Mouse (Mus musculus): ENCODE data around the gene H2-Ke6. TPM values are rescaled to one million over a fixed set of nuclear protein-coding genes. Genes with fewer than 3 reads are reported as not detected.

H2-Ke6 gene
- 100 to 1,000 TPM in 1 of 2 experiments, 10 to 100 TPM in 1; 98.1 to 100 TPM for total RNA-seq (2021)

DNA sequence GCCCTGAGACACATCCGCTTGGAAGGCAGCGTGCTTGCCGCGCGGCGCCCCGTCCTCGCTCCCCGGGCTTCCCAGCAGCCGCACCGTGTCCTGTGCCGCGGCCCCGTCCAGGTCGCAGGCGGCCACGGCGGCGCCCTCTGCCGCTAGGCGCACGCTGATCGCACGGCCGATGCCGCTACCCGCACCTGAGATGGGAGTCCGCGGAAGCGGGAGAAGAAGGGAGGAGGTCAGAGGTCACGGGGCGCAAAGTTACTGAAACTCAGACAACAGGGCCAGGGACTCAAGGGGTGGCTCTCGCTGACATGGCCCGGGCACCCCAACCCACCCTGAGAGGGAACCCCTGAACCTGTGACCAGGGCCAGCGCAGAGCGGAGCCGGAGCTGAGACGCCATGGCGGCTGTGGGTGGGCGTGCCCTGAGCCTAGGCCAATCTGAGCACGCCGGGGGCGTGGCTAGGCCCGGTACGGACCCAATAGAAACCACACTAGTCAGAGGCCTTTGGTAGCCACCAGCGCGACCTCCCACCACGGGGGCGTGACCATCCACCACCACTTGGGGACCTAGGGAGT is at the start of gene H2-Ke6:
H2-Ke6 (minus strand) TSS at position 405 of the 568 bp plus-strand sequence.
- intact Hi-C loops (cut with DNase I) = loop anchor here (5.0 kb wide), 1 partner anchor 90 kb away; the partner anchor contains the start of gene H2-DMa
- DNase-seq (ENCODE audit: low spot score) = peak; percentile 88

DNA sequence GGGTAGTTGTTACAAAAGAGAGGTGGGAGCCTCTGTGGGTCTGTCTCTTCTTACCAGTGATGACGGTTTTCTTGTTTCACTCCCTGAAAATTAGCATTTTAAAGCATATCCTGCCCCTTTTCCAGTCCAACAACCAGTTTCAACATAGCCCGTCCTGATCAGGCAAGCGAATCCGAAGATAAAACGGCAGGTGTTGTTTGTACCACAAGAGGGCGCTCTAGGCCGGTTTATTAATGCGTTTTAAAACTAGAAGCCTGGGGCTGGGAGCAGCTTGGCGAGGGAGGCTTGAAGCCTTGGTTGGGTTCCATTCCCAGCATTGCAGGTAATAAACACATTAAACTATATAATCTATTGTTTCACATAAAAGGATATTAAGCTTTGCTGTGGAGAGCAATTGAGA is 49.7 kb upstream of the H2-Ke6 start:
- DNase-seq (ENCODE audit: low spot score) = no peak
- intact Hi-C loops (cut with DNase I) = loop anchor here (2.0 to 5.0 kb wide), 2 partner anchors 91 to 160 kb away; partner anchors contain the start of gene H2-Ob

DNA sequence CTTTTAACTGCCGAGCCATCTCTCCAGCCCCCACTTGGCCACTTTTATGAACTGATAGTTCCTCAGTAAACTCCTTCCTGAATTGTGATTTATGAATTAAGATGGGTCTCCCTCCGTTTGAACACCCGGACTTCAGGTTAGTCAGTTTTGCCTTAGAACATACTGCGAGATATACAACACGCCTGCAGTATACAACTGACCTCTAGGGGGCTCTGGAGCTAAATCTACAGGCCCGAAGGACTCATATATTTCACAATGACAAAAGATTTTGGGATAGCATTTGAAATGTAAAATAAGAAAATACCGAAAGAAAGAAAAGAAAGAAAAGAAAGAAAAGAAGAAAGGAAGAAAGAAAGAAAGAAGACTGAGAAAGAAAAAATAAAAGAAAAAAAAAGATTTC is 47.4 kb upstream of the H2-Ke6 start:
- intact Hi-C loops (cut with DNase I) = loop anchor here (5.0 kb wide), 1 partner anchor 162 kb away; the partner anchor contains the start of gene H2-Ob
- no peak for DNase-seq (ENCODE audit: low spot score)

DNA sequence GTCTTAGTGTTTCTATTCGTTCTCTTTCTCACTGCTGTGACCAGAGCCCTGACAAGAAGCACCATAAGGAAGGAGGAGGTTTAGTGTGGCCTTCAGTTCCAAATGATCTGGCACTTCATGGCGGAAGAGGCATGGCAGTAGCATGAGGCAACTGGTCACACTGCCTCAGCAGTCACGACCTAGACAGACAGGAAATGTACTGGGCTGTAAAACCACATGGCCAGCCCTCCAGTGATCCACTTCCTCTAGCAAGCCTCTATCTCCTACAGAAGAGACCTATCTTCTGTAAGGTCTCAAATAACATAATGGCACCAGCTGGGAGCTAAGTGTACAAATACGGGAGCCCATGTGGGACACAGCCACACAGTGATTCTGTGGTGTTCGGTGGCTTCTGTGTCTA is 44.2 kb upstream of the H2-Ke6 start:
- intact Hi-C loops (cut with DNase I) = no loop called here
- no peak for DNase-seq (ENCODE audit: low spot score)

DNA sequence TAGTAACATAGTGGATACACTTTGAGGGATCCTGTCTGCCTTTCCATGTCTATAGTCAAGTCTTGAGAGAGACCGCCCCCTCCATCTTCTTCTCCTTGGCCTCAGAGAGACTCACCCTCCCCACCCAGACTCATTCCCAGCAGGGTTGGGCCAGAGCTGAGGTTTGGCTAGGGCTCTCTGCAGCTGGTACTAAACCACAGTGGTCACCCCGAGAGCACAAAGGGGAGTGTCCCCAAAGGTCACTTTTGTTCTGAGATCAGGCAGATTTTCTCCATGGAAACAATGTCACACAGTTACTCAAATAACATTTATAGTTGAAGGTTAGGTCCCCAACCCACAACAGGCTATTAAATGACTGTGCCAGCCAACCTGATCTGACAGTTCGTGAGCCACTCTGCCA is 41.0 kb upstream of the H2-Ke6 start:
- intact Hi-C loops (cut with DNase I) = no loop called here
- no peak for DNase-seq (ENCODE audit: low spot score)

DNA sequence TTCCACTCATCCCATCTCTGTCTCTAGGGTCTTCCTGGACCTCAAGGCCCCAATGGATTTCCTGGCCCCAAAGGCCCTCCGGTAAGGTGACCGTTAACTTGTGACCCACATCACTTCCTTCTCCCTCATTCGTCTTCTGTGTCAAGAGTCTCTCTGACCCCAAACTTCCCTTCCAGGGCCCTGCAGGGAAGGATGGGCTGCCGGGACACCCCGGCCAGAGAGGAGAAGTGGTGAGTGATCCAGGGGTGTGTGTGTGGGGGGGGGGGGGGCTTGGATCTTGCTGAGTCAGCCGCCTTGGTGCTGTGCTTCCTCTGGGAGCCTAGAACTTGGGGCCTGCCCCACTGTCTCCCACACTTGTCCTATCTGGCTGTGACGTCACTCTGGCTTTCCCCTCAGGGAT is 29.4 kb upstream of the H2-Ke6 start:
- intact Hi-C loops (cut with DNase I) = no loop called here
- no peak for DNase-seq (ENCODE audit: low spot score)

DNA sequence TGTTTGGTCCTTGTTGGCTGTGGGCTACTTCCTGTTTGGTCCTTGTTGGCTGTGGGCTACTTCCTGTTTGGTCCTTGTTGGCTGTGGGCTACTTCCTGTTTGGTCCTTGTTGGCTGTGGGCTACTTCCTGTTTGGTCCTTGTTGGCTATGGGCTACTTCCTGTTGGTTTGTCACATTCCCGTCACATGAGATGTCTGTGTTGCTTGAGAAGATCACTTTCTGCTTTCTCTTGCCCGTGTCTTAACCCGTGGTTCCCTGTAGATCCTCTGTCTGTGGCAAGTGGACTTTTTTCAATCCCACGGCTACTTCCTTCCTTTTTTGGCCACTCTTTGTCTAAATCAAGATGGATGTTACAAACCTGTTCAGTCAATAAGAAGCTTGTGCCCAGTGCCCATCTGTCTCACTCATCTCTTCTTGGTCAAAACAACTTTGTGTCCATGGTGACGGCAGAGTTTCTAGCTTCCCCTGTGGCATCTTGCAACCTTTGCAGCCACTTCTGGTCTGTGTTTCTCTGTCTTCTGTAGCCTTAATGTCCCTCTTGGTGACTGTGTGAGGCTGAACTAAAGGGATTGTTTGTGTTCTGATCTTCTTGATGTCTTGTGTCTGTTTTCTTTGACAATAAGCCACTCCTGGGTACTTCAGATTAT is 19.7 kb upstream of the H2-Ke6 start:
- intact Hi-C loops (cut with DNase I) = no loop called here
- no peak for DNase-seq (ENCODE audit: low spot score)

DNA sequence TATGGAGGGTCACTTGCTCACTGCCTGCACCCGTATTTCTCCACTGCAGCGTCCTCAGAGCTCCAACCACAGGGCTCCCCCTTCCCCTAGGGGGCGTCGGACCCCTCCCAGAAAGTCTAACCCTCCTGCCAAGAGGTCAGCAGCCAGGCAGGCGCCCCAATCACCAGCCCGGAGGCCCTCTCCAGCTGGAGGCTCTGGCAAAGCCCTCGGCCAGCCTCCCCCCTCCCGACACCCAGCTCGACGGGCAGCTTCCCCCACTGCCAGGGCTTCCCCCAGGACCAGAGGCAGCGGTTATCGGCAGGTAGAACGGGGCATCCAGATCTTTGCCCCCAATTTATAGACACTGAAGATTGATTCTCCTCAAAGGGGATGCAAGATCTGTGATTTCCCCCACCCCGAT is 18.1 kb upstream of the H2-Ke6 start:
- no peak for DNase-seq (ENCODE audit: low spot score)
- intact Hi-C loops (cut with DNase I) = no loop called here

DNA sequence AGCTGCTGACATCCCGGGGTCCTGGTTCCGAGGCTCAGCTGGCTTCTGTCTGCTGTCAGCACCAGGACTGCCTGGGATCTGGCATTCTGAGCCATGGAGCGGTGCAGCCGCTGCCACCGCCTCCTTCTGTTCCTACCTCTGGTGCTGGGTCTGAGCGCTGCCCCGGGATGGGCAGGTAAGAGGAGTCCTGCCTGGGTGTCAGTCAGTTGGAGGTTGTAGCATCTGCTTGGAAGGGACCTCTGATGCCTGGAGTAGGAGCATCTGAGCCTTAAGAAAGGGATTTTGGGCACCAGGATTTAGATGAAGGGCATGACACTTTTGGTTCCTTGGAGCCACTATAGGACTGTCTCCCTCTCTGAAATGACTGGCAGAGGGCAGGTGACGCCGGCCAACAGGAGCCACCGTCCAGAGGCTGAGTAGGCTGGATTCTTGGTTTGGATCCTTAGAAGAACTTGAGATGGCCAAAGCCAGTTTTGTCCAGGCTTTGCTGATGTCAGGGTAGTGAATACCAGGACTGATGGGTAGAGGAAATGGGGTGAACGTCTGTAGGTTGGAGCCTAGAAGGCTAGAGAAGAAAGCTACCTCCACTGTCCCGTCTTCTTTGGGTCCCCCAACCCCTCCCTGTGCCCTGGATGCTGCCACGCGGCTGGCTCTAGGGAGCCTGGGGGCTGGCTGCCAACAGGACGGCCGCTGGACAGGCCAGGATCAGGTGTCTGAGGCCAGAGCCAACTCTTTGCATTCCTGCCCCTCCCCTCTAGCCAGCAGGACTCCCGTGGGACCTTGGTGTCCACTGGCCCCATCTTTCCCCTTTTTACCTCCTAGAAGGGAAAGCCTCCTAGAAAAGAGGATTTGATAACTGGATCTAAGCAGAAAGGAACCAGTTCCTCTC is 11.9 kb upstream of the H2-Ke6 start:
- DNase-seq (ENCODE audit: low spot score) = no peak
- intact Hi-C loops (cut with DNase I) = no loop called here

DNA sequence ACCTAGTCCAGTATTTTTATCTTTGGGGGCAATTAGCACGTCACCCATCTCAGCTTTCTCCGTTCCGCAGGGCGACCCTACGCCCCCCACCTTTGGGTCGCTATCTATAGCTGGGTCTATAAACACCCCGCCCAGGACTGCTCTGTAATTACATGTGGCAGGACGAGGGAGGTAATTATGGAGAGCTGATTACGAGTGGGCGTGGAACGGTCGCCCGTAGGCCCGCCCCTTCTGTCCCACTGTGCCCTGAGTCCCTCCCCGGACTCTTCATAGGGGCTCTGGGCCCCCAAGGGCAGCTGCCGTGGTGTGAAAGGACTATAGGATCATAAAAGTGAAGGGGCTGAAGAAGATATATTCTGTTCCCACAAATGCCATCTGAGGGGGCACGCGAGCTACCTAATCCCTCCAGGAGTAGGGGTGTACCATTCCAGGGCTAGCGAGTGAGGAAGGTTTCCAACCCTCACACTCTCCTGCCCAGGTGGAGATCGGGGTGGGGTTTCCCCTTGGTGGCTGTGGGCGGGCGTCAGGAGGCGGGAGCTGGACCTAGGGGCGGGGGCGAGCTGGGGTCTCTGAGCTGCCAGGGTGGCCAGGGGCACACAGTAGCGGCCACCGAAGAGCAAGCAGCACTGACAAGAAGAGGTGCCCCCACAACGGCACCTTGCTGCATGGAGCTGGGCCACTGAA is 11.2 kb upstream of the H2-Ke6 start, which contains the start of gene Col11a2:
Col11a2 (plus strand) TSS at position 560 of the 684 bp plus-strand sequence.
- DNase-seq (ENCODE audit: low spot score) = no peak
- intact Hi-C loops (cut with DNase I) = no loop called here

DNA sequence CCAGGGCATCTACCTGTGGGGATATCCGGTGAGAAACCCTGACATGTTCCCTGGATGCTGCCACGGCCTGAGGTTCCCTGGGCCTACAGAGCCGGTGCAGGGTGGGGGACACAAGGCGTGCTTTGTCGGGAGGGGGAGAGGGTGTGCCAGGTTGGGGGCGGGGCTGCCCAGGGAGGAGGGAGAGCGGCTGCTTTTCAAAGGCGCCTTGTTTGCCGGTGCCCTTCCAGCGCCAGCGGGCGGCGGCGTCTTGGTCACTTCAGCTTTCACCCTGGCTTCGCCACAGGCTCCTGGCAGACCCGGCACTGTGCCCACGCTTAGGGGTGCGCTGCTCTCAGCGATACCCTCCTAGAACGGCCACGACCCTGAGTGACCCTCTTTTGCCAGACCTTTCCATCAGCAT is 10.6 kb upstream of the H2-Ke6 start:
- intact Hi-C loops (cut with DNase I) = no loop called here
- no peak for DNase-seq (ENCODE audit: low spot score)

DNA sequence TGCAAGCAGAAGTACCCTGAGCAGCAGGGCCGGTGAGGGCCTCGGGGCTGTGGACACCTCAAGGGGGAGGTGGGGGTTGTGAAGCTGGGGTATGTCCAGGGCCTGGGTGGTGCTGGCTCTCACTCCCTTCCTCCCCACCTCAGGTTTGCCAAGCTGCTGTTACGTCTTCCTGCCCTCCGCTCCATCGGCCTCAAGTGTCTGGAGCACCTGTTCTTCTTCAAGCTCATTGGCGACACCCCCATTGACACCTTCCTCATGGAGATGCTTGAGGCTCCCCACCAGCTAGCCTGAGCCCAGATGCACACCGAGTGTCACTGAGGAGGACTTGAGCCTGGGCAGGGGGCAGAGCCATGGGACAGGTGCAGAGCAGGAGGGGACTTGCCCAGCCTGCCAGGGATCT is 9.4 kb upstream of the H2-Ke6 start:
- intact Hi-C loops (cut with DNase I) = no loop called here
- DNase-seq (ENCODE audit: low spot score) = no peak

DNA sequence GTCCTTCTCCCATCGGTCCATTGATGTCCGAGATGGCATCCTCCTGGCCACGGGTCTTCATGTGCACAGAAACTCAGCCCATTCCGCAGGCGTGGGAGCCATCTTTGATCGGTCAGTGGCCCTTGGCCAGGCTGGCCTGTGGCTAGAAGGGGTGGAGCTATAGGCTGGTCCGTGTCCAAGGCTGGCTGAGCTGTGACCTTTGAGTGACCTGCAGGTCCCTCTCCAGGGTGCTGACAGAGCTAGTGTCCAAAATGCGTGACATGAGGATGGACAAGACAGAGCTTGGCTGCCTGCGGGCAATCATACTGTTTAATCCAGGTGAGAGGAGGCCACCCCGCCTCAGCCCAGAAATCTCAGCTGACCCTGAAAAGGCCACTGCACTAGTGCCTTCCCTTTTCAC is 8.8 kb upstream of the H2-Ke6 start:
- intact Hi-C loops (cut with DNase I) = no loop called here
- no peak for DNase-seq (ENCODE audit: low spot score)

DNA sequence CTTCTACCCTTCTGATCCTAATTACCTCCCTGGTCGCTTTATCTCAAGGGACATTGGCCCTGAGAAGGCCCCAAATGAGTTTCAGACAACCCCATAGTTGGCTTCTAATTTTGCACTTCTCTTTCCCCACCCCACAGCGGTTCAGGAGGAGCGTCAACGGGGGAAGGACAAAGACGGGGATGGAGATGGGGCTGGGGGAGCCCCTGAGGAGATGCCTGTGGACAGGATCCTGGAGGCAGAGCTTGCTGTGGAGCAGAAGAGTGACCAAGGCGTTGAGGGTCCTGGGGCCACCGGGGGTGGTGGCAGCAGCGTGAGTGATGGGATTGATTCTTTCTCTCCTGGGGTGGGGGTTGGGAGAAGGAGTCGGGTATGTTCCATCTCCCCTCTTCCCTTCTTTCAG is 7.7 kb upstream of the H2-Ke6 start:
- intact Hi-C loops (cut with DNase I) = no loop called here

DNA sequence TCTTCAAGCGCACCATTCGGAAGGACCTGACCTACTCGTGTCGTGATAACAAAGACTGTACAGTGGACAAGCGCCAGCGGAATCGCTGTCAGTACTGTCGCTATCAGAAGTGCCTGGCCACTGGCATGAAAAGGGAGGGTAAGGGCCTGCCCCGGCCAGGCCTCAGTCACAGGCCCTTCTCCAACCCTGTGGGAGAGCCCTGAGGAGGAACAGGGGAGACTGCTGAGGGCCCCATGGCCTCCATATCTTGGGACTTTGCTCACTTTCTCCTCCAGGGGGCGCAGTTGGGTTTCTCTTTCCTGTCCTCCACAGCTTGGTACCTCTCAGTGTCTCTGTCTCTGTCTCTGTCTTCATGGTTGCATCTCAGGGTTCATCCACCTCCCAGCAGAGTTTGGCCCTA is 6.2 kb upstream of the H2-Ke6 start:
- DNase-seq (ENCODE audit: low spot score) = no peak
- intact Hi-C loops (cut with DNase I) = no loop called here

More for the DNA sequence above, 7.7 kb upstream of the H2-Ke6 start:
- no peak for DNase-seq (ENCODE audit: low spot score)

DNA sequence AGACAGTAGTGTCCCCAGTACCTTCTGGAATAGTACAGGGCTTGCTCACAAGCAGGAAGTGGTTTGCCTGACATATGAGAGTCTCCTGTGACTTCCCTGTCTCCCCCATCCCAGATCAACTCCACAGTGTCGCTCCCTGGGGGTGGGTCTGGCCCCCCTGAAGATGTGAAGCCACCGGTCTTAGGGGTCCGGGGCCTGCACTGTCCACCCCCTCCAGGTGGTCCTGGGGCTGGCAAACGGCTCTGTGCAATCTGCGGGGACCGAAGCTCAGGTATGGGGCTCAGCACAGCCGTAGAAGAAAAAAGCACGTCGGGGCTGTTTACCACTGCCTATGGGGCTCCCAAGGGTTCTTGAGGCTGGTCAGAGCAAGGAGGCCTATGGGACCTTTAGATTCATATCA is 5.6 kb upstream of the H2-Ke6 start:
- intact Hi-C loops (cut with DNase I) = no loop called here
- no peak for DNase-seq (ENCODE audit: low spot score)

DNA sequence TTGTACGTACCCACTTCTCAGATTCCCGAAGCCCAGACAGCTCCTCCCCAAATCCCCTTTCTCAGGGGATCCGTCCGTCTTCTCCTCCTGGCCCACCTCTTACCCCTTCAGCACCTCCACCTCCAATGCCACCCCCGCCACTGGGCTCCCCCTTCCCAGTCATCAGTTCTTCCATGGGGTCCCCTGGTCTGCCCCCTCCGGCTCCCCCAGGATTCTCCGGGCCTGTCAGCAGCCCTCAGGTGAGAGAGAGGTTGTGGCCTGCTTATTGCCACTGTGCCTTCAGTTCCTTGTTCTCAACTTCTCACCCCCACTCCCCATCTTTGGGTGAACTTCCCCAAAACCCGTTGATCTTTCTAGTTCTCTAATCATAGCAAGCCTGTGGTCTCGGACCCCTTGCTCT is 4.9 kb upstream of the H2-Ke6 start:
- DNase-seq (ENCODE audit: low spot score) = no peak
- intact Hi-C loops (cut with DNase I) = no loop called here

DNA sequence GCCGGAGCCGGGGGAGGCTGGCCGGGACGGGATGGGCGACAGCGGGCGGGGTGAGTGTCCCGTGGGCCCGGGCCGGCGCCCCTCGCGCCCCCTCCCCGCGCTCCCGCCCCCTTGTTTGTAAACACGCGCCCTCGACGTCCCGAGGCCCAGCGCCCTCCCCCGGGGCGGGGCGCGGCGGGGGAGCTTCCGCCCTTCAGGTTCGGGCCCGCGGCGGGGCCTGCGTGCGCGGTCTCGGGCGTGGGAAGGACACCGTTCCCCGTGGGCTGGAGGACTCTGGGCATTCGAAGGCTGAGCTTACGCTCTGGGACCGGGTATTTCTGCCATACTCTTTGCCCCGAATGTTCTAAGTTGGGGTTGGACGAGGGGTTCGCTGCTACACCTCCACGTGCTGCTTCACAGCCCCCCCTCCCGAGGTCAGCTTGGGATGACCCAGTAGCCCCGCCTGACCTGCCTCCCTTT is 4.3 kb upstream of the H2-Ke6 start:
- intact Hi-C loops (cut with DNase I) = no loop called here
- DNase-seq (ENCODE audit: low spot score) = peak; percentile 48

DNA sequence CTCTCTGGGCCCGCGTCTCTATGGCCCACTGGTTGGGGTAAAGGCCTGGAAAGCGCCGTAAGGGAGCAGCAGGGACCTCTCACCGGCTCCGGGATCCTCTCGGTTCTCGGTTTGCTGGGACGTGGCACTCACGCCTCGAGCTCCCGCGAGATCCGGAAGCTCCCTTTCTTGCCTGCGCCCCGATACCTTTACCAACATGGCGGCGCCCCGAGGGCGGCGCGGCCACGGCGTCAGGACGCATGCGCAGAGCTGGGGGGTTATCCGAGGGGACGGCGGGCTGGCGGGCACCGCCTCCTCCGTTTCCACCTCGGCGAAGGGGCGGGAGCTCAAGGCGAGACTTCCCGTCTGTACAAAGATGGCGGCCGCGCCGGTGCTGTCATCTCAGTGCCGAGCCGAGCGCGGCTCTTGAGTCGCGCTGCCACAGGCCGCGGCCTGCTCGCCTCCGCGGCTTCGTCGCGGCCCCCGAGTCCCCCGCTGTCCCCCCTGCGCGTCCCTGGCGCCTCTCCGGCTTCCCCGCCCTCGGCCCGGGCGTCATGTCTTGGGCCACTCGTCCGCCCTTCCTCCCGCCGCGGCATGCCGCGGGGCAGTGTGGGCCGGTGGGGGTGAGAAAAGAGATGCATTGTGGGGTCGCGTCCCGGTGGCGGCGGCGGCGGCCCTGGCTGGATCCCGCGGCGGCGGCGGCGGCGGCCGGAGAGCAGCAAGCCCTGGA is 3.8 kb upstream of the H2-Ke6 start, which contains the start of the genes Slc39a7 and Rxrb:
Slc39a7 (minus strand) TSS at position 218 of the 709 bp plus-strand sequence.
Rxrb (plus strand) TSS at position 348 of the 709 bp plus-strand sequence.
- peak; percentile 97 for DNase-seq (ENCODE audit: low spot score)
- intact Hi-C loops (cut with DNase I) = no loop called here
